Mouse (Mus musculus): ENCODE data around the gene Rasa3.

DNA sequence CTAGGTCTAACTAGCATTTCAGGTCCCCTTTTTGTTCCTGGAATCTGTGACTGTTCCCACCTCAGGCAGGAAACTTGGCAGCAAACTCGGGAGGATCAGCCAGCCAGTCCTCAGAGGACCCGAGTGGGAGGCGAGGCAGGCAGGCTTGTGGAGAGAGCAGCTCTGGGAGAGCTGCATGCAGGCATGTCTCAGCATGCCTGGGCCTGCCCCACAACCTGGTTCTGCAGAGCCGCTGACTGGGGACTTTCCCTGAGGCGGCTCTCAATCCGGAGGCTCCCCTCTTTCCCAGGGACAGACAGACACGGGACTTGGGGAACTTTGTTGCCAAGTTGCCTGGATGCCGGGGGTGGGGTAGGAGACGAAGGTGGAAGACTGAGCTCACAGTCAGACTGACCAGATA is 128.6 kb downstream of the Rasa3 start:
- TF ChIP-seq CTCF (IDR thresholded peaks at IDR 0.05; ENCODE audit: low read depth) (no peak), EP300 (IDR thresholded peaks at IDR 0.05; ENCODE audit: low read depth) (no peak)

Measured in heart, postnatal 0 days (tissue).